Mouse (Mus musculus): ENCODE results near the gene Xpo5.

GRCm38 (mm10) chr17:46254106-46254505, 51.5 kb downstream of the Xpo5 start:
- TF ChIP-seq MAFK (IDR thresholded peaks at IDR 0.05; ENCODE audit: insufficient read depth, low read depth, low read length) (no peak), ZNF384 (IDR thresholded peaks at IDR 0.05; ENCODE audit: low read depth, low read length) (no peak), HCFC1 (IDR thresholded peaks at IDR 0.05; ENCODE audit: borderline replicate concordance, insufficient read depth, low read length) (no peak), ZC3H11A (IDR thresholded peaks at IDR 0.05; ENCODE audit: borderline replicate concordance, low read depth, low read length) (no peak), CHD2 (IDR thresholded peaks at IDR 0.05; ENCODE audit: low read depth, low read length) (no peak)

All from ES-E14 (cell line).